Mouse (Mus musculus) kidney, postnatal 0 days (tissue): ENCODE data around the gene Senp3. TPM values are rescaled to one million over a fixed set of nuclear protein-coding genes. Genes with fewer than 3 reads are reported as not detected.
"Not testable (repeated sequence)": the region's sequence is repeated elsewhere in the genome, so short reads cannot be mapped to it uniquely, and the experiment has no call there.

Experiments
- ATAC-seq: fragments of 200-750 bp; cut with Nextera tagmentation; replicated peaks from 2 replicates; pipeline ENCODE4 v1.8.0; 2017; ENCODE audit warnings: low read depth, moderate number of reproducible peaks, moderate TSS enrichment, moderate library complexity; ENCODE audit not compliant: low FRiP score
- DNase-seq: peaks from one replicate; pipeline ENCODE4 v3.0.0-alpha.2; 2016; ENCODE audit warnings: low spot score
- H3K27ac ChIP-seq: fragments of 300-500 bp; sonication (generic); 2 replicates; pipeline ENCODE4 v1.5.1; 2014; ENCODE audit warnings: mild to moderate bottlenecking
- H3K27me3 ChIP-seq: fragments of 300-500 bp; sonication (generic); 2 replicates; pipeline ENCODE4 v1.6.1; 2014; ENCODE audit warnings: low read length, mixed read lengths; ENCODE audit not compliant: insufficient read depth
- H3K36me3 ChIP-seq: fragments of 300-500 bp; sonication (generic); 2 replicates; pipeline ENCODE4 v1.6.1; 2014; ENCODE audit warnings: low read length, mixed read lengths; ENCODE audit not compliant: insufficient read depth
- H3K4me1 ChIP-seq: fragments of 300-500 bp; sonication (generic); replicated peaks from 2 replicates; pipeline ENCODE4 v1.6.1; 2014; ENCODE audit warnings: antibody characterized with exemption, low read length, mixed read lengths; ENCODE audit not compliant: insufficient read depth
- H3K4me2 ChIP-seq: fragments of 300-500 bp; sonication (generic); 2 replicates; pipeline ENCODE4 v1.6.1; 2014; ENCODE audit warnings: mild to moderate bottlenecking, low read length, moderate library complexity, mixed read lengths
- H3K4me3 ChIP-seq: fragments of 300-500 bp; sonication (generic); replicated peaks from 2 replicates; pipeline ENCODE4 v1.5.1; 2014; ENCODE audit warnings: low read depth, low read length
- H3K9ac ChIP-seq: fragments of 300-500 bp; sonication (generic); 2 replicates; pipeline ENCODE4 v1.6.1; 2014; ENCODE audit warnings: low read depth, low read length
- H3K9me3 ChIP-seq: fragments of 300-500 bp; sonication (generic); replicated peaks from 2 replicates; pipeline ENCODE4 v1.6.1; 2016; ENCODE audit warnings: low read length, inconsistent platforms, mixed read lengths
- CTCF ChIP-seq: IDR thresholded peaks from 2 replicates; pipeline ENCODE4 v1.5.1; 2016; ENCODE audit warnings: antibody characterized with exemption, low read depth, mild to moderate bottlenecking, moderate library complexity
- WGBS: fragments of 180-500 bp; shearing (Covaris S2); extraction: QIAGEN DNeasy Blood & Tissue Kit; methylation state at CpG from one replicate; pipeline ENCODE4 v1.1.7; 2014; 5-methylcytosine and 5-hydroxymethylcytosine counted together
- polyA plus RNA-seq: library from polyadenylated mRNA; unstranded; fragments of >200 nt; fragmentation: Nextera tagmentation; extraction: Ambion mirVana; gene quantifications from 2 replicates; pipeline ENCODE4 v1.2.1, GENCODE M21; 2015

The Senp3 gene
- polyA plus RNA-seq = 52.2 and 59.4 TPM in 2 replicates

DNA sequence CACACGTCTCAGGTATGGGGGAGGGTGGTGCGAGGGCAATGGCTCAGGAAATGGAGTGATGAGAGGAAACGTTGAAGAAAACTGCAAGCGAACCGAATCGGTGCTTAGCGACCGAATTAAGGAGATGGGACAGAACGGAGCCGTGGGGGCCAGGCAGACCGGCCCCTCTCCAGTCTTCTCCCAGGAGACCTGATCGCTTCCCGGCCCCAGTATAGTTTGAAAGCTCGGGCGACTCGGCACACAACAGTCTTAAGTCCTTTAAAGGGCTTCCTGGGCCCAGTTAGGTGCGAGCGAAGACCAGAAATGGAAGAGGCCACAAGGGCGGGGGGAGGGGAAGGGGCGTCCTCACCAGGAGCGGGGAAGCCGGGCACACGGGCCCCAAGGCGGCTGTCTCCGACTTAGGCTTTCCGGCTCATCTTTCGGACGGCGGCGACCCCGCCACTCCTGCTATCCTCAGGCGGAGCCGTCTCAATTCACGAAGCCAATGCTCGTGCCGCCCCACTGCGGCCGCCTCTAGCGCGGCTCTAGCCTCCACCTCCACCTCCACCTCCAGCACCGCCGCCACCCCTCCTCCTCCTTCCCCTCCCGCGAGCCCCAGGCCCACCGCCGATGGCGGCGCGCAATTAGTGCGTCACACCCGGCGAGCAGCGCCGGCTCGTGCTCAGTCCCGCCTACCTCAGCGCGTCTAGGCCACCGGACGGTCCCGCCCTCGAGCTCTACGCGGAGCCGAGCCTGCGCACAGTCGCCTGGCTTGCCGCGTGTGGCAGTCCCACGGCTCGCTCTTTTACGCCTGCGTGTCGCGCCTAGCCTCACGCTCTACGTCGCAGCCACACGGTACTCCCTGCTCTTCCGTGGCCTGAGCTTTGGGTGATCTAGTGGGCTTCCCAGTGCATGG, at the start of gene Senp3:
Gene Senp3 (minus strand): TSS at position 771 of the 895 bp plus-strand sequence.
- WGBS = under 1% methylated on average over 78 of the region's 80 CpGs
- H3K36me3 ChIP-seq = peaks cover 21% of the 10 kb centered on the region; the same call in 1 of the 2 replicates
- H3K4me1 ChIP-seq = peaks cover 20% of the 10 kb centered on the region
- H3K9ac ChIP-seq = peak within 1 kb of the TSS; percentile 87
- peak within 1 kb of the TSS; percentile 90 for H3K27ac ChIP-seq
- DNase-seq = peak; percentile 98
- ATAC-seq = peak; percentile 93
- H3K27me3 ChIP-seq = no peaks in the 10 kb centered on the region
- TF ChIP-seq CTCF = no peak
- peak within 1 kb of the TSS; percentile 90 for H3K4me2 ChIP-seq
- no peaks in the 10 kb centered on the region for H3K9me3 ChIP-seq
- peak within 1 kb of the TSS; percentile 85 for H3K4me3 ChIP-seq

DNA sequence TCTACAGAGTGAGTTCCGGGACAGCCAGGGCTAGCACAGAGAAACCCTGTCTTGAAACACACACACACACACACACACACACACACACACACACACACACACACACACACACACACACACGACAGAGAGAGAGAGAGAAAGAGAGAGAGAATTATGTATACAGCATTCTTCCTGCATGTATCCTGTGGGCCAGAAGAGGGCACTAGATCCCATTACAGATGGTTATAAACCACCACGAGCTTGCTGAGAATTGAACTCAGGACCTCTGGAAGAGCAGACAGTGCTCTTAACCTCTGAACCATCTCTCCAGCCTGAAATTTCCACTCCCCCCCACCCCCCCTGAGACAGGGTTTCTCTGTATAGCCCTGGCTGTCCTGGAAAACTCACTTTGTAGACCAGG, 49.5 kb upstream of the Senp3 start:
- not testable (repeated sequence) for H3K27me3 ChIP-seq, H3K9me3 ChIP-seq, H3K4me2 ChIP-seq, H3K4me3 ChIP-seq, ATAC-seq, H3K4me1 ChIP-seq, DNase-seq, H3K9ac ChIP-seq, H3K27ac ChIP-seq
- 89% methylated on average over 2 of the region's 3 CpGs for WGBS
- H3K36me3 ChIP-seq = peaks cover 28% of the 10 kb centered on the region
- peak; percentile 48 for TF ChIP-seq CTCF

DNA sequence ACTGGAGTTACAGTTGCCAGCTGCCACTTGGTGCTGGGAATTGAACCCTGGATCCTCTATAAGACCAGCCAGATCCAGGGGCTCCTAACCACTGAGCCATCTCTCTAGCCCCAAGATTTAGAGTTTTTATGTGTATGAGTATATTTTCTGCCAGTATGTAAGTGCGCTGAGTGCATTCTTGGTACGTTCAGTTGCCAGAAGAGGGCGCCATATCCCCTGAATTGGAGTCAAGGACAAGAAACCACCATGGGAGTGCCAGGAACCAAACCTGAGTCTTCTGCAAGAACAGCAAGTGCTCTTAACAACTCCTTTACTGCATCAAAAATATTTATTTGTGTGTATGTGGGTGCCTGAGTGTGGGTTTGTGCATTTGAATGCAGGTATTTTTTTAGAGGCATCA, 47.2 kb upstream of the Senp3 start:
- Histone ChIP-seq H3K9me3 (no peaks in the 10 kb centered on the region), H3K4me3 (no peak overlapping the region), H3K4me2 (no peak overlapping the region), H3K27me3 (no peaks in the 10 kb centered on the region), H3K4me1 (no peaks in the 10 kb centered on the region), H3K27ac (no peak overlapping the region), H3K36me3 (0 out of 2 replicates have a peak, but pooled peaks cover 5% of the 10 kb centered on the region), H3K9ac (no peak overlapping the region)
- 32% methylated on average over 3 of the region's 3 CpGs for WGBS
- peak; percentile 67 for TF ChIP-seq CTCF
- DNase-seq (peak; percentile 46), ATAC-seq (no peak)

DNA sequence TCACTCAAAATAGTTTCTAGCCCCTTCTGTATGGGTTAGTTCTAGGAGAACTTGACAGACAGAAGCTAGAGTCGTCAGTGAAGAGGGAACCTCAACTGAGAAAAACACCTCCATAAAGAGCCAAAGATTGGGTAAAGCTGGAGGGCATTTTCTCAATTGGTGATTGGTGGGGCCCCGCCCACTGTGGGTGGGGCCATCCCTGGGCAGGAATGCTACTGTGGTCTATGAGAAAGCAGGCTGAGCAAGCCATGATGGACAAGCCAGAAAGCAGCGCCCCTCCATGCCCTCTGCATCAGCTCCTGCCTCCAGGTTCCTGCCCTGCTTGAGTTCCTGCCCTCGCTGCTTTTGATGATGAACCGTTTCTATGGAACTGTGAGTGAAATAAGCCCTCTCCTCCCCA, 44.1 kb upstream of the Senp3 start:
- 33% methylated on average over 5 of the region's 5 CpGs for WGBS
- DNase-seq = no peak
- Histone ChIP-seq H3K36me3 (no peaks in the 10 kb centered on the region), H3K4me2 (no peak overlapping the region), H3K9ac (no peak overlapping the region), H3K4me3 (no peak overlapping the region), H3K9me3 (no peaks in the 10 kb centered on the region), H3K27ac (no peak overlapping the region), H3K27me3 (no peaks in the 10 kb centered on the region), H3K4me1 (no peaks in the 10 kb centered on the region)
- no peak for ATAC-seq
- TF ChIP-seq CTCF = no peak

DNA sequence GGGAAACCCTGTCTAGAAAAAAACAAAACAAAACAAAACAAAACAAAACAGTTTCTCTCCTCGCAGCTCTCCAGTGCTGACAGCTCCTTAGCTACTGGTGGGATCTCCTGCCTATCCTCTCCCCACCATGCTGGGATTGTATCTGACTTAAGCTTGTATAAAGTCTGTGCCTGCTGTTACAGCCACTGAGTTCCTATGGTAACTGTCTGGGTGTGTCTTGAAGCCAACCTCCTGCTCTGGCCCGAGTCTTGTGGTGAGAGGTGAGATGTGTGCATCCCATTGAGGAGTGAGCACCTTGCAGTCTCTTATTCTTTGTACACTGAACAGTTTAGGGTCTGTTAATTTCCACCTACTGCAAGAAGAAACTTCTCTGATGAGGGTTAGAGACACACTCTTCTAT, 41.2 kb upstream of the Senp3 start:
- Histone ChIP-seq H3K27me3 (no peaks in the 10 kb centered on the region), H3K9me3 (no peaks in the 10 kb centered on the region), H3K4me1 (no peaks in the 10 kb centered on the region), H3K36me3 (no peaks in the 10 kb centered on the region), H3K4me2 (no peak overlapping the region), H3K4me3 (no peak overlapping the region), H3K27ac (no peak overlapping the region), H3K9ac (no peak overlapping the region)
- WGBS = 34% methylated on average over 2 of the region's 2 CpGs
- ATAC-seq (no peak), DNase-seq (no peak)
- no peak for TF ChIP-seq CTCF

DNA sequence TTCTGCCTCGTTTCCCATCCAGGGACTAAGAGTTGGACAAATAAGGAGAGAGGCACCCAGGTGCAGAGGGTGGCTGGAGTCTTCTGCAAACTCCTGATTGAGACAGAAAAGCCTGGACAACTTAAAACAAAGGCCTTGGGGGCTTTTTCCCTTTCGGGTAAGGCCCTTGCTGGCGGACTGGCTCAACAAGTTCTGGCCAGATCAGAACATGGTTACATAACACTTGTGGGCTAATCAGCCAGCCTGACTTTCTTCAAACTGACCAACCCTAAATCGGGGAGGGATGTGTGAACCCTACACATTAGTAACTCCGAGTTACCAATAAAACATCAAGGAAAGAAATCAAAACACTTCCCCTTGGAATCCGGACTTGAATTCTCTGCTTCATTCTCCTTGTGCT, 39.0 kb upstream of the Senp3 start:
- no peak for ATAC-seq
- H3K27ac ChIP-seq = no peak overlapping the region
- no peaks in the 10 kb centered on the region for H3K36me3 ChIP-seq
- no peaks in the 10 kb centered on the region for H3K9me3 ChIP-seq
- no peak for TF ChIP-seq CTCF
- no peaks in the 10 kb centered on the region for H3K27me3 ChIP-seq
- no peak overlapping the region for H3K4me2 ChIP-seq
- no peaks in the 10 kb centered on the region for H3K4me1 ChIP-seq
- no peak for DNase-seq
- no peak overlapping the region for H3K4me3 ChIP-seq
- no peak overlapping the region for H3K9ac ChIP-seq
- WGBS = 49% methylated on average over 6 of the region's 6 CpGs
